Mouse (Mus musculus) left cerebral cortex, postnatal 14 days (tissue): ENCODE results near the gene Vmn1r21. TPM values are rescaled to one million over a fixed set of nuclear protein-coding genes. Genes with fewer than 3 reads are reported as not detected.
"Not testable (repeated sequence)": the region's sequence is repeated elsewhere in the genome, so short reads cannot be mapped to it uniquely, and the experiment has no call there.

Experiments
- DNase-seq, 2 experiments: peaks; one replicate each; pipeline ENCODE4 v3.0.0; 2021 to 2022; ENCODE audit warnings: low spot score in 2 of 2, mixed read lengths in 1 of 2
- intact Hi-C: fragments of 180-260 bp; cut with DNase I; formaldehyde crosslinking; loops from one replicate; pipeline ENCODE4 v1.15.1; 2025
- long read RNA-seq, 2 experiments: library from polyadenylated mRNA; stranded (forward); transcript quantifications; one replicate each; pipeline ENCODE4 v2.0.0; 2021
- total RNA-seq, 2 experiments: library from RNA; stranded (reverse); gene quantifications; 2 replicates each; pipeline ENCODE4 v1.2.3; 2021

Gene Vmn1r21
- total RNA-seq, result not detected
- long read RNA-seq, experiment 1, result 0 reads
- long read RNA-seq, experiment 2, result 0 reads

DNA sequence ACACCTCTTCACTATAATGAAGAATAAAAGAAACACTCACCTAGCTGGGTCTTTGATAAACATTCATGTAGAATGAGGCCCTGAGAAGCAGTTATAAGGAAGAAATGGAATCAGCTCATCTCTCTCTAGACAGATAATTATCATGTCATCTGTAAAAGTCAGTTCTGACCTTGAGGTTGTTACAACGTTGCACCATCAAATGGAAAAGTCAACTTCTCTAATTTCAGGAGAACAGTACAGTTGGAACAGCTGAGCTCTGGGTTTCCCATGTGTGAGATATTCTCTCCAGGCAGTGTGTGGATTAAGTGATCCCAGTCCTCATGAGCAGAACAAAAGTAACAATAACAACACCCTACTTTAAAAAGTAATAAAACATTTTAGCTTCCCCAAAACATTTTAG lies at the start of gene Vmn1r21:
Vmn1r21 (minus strand) TSS at position 58 of the 400 bp plus-strand sequence.
- intact Hi-C loops, result no loop called here
- no peak for DNase-seq

DNA sequence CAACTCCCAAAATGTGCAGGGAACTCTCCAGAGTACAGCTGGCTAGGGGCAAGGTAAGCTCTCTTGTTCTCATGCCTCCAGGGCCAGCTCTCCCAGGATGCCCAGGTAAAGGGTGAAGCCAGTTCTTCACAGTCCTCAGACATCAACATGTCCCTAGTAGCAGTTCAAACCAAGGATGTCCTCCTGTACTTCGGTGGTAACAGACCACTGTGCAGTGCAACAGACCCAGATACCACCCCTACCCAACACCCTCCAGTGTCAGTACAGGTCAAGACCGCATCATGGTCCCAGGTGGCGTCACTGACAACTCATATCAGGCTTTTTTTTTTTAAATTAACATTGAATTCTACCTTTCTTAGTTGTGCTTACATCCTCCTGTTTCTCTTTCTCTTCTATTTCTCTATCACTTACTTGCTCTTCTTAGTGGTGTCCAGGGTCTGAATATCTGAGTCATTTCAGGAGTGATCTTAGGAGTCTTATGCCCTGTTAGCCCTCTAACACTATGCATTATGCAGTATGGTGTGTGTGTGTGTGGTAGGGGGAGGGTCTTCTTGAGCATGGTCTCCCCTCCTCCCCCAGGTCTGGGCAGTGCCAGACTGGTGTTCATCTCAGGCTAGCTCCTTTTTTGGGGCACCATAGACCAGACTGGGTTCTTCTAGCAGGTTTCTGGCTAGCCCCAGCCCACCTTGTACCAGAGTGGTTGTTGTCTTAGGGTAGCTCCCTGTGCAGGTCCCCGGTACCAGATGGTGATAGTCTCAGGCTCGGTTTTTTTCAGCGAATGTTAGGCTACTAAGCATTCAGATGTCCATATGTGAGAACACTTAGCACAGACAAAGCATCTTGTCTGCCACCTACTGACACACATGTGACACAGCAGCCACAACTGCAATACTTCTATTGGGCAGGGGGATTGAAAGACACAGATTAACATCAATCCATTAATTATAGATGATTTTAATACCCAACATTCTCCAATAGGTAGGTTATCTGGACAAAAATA lies 9.2 kb upstream of the Vmn1r21 start:
- intact Hi-C loops, result loop anchor here (5.0 kb wide), 2 partner anchors 117 to 287 kb away; no protein-coding TSS in a partner anchor
- DNase-seq, result peak; percentile 42 to 47

DNA sequence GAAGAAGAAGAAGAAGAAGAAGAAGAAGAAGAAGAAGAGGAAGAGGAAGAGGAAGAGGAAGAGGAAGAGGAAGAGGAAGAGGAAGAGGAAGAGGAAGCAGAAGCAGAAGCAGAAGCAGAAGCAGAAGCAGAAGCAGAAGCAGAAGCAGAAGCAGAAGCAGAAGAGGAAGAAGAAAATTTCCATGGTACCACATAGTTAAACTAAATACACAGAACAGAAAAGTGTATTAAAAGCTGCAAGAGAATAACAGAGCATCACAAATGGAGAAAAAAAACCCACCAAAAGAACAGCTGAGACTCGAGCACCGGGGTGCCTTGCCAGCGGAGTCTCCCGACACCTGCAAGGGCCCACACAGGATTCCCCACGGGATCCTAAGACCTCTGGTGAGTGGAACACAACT lies 1.0 kb upstream of the Vmn1r21 start:
- DNase-seq, intact Hi-C loops: not testable (repeated sequence)

DNA sequence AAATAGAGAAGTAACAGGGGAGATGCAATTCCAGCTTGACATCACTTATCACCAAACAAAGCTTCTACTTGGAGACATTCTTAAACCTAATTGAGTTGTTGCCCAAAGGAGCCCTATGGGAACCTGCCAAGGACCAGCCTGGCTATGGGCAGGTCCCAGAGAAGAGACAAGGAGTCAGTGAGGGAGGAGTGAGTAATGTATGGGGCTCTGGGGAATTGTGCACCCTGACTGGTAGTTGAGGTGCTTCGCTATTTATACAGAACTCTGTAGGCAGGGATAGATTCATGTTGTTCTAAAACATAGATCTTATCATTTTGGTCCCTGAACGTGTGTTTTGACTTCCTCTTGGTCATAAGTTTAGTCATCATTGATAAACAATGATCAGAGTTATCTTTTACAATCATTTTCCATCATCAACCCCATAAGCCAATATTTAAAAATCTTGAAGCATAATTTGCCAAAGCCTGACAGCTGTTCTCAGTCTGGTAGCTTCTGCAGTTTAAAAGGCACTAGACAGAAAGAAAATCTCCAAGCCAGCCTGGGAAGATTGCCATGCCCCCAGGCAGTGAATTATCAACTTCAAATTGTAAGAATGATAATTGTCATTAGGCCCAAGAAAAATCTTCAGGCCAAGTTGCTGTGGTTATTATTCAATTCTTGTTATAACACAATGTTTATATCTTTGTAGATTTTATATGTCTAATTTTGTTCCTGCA lies 10.3 kb downstream of the Vmn1r21 start:
- DNase-seq, result peak in 1 of 2 experiments; percentile 32
- intact Hi-C loops, result no loop called here

DNA sequence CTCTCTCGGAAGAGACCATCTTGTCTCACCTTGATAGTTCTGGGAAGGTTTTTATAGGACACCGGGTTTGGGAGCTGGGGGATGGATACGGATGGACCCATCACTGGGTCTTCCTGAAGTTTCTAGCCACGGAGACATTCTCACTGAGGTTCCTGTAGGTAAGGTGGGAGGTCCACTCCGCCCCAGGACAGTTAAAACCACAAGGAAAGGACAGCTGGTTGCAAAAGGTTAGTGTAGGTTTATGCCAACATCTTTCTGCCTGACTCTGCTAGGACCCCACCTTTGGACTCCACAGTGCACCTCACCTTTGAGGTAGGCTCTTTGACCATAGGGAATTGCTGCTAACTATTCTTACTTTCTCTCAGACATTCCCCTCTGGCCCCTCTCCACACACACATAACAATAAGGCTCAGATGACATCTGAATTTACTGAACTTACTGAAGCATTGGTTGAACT lies 24.9 kb downstream of the Vmn1r21 start:
- intact Hi-C loops, result loop anchor here (10.0 kb wide), 2 partner anchors 120 to 1020 kb away; partner anchors contain the start of gene Lancl2

DNA sequence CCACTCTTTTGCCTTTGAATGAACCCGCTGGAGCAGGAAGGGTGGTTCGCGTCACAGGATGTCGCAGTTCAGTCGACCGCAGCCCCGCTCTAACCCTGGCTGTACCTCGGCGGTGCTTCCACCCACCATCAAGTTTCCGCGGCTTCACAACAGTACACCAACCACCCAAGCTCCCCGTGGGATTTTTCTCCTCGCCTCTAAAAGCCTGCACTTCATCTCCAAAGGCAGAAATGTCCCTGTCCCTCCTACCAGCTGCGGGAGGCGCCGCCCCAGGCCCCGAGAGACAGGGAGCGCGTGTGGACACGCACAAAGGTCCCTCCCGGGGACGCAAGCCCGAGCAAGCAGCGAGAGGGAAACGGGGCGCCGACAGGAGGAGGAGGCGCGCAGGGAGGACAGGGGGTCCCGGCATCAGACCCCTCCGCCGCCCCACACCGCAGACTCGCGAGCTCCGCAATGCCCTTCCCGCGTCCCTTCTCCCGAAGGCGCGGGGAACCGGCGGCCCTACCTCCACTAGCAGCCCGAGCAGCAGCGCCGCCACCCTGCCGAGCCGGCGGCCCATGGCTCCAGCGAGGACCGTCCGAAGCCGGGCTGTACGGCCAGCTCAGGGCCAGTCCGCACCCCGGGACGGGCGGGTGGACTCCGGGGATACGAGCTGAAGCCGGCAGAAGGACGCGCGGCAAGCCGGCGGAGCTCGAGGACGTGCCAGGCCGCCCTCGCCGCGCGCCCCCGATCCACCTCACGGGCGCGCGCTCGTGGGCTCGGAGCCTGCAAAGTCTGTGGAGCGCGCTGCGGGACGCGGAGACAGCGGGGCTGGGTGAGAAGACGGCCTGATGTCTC lies 25.5 kb downstream of the Vmn1r21 start, which contains the start of gene Vopp1:
Vopp1 (minus strand) TSS at position 738 of the 837 bp plus-strand sequence.
- peak; percentile 73 to 74 for DNase-seq
- intact Hi-C loops, result loop anchor here (10.0 kb wide), 2 partner anchors 120 to 1020 kb away; partner anchors contain the start of gene Lancl2

More for the DNA sequence above, 24.9 kb downstream of the Vmn1r21 start:
- DNase-seq, result no peak

GRCm38 (mm10) chr6:57823461-57823860 lies 26.7 kb downstream of the Vmn1r21 start:
- intact Hi-C loops, result loop anchor here (10.0 kb wide), 2 partner anchors 119 to 1019 kb away; partner anchors contain the start of gene Lancl2
- DNase-seq, result no peak

DNA sequence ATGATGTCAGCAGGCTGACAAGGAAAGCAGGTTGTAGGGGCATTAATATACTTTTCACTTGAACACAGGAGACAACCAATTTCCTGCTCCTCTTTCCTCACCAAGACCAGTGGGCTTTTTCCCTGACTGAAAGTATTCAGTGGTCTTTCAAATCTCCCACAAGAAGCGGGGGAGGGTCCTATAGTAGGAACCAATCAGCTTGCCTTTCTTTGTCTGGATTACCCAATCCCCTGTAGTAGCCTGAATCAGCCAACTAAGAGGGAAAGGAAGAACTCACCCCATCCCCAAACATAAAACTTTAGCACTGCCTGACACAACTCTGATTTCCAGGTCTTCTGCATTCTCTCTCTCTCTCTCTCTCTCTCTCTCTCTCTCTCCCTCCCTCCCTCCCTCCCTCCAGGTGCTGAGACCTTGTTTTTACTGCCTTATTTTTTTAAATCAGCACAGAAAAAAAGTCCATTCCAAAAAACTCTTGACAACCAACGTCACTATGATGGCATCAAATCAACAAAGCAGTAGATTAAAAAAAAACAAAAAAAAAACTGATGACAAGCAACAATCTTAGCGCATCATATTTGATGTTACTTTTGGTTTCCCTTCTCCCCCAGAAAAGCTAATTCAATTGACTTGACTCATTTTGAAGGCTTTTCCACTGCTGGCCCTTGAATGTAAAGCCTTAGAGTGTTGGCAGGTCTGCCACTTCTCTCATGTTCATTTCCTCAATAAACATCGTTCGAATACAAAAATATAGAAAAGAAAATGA lies 27.3 kb downstream of the Vmn1r21 start:
- intact Hi-C loops, result loop anchor here (10.0 kb wide), 2 partner anchors 118 to 1018 kb away; partner anchors contain the start of gene Lancl2
- DNase-seq, result no peak

DNA sequence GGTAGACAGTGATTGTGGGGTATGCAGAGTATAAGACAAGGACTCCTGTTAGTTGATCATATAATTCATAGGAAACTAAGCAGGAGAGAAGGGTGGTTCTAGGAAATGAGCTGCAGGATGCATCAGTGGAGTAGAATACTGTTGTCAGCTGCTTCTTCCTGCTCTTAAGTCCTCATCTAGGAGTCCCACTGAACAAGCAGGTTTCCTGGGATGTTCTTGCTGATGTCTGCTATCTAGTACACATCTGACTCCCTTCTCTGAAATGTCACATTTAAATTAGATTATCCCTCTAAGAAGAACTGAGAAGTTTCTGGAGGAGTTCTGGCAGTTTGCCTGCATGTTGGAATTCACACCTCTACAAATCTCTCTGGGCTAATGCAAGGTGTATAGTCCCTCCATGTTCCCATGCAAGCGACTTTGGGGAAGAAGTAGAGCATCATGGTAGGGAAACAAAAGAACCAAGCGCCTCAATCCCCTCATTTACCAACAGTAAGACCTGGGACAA lies 35.7 kb downstream of the Vmn1r21 start:
- DNase-seq, result peak; percentile 39 to 42
- intact Hi-C loops, result no loop called here

- intact Hi-C loops, result no loop called here
Measured at GRCm38 (mm10) chr6:57811748-57812730, 38.1 kb downstream of the Vmn1r21 start.

GRCm38 (mm10) chr6:57805218-57806069 lies 44.7 kb downstream of the Vmn1r21 start:
- DNase-seq, result no peak
- intact Hi-C loops, result no loop called here

More at GRCm38 (mm10) chr6:57811748-57812730, 38.1 kb downstream of the Vmn1r21 start:
- no peak for DNase-seq

DNA sequence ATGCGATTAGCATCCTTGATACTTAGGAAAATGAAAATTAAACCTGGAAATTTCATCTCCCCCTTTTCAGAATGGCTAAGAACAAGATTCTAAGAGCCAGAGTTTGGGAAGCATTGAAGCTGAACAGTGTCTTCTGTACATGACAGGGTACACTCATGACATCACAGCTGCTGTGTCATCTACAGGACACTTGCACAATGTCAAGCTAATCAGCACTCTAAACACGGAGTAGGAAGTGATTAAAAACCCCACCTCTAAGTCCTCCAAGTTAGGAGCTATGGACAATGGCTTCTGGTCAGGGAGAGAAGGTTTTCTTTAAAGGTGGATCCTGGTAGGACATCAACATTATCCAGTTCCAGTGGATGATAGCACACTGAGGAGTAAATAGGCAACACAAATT lies 47.0 kb downstream of the Vmn1r21 start:
- intact Hi-C loops, result no loop called here
- no peak for DNase-seq

DNA sequence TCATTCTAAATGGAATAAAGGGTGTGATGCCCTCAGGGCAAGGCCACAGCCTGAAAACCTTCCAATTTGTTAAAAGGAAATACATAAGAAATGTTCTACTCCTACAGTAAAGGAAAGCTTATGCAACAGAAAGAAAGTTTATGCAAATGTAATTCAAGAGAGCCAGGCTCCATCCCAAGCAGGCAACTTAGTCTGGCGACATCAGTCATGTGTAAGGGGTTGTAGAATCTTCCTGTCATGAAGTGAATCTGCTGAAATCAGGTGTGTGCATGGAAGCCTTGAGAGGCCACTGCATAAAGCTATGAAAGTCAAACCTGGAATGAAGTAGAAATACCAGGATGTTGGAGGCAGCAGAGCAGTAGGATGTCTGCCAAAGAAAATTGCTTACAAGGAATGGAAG lies 51.2 kb downstream of the Vmn1r21 start:
- intact Hi-C loops, result no loop called here
- DNase-seq, result peak; percentile 15 to 38

DNA sequence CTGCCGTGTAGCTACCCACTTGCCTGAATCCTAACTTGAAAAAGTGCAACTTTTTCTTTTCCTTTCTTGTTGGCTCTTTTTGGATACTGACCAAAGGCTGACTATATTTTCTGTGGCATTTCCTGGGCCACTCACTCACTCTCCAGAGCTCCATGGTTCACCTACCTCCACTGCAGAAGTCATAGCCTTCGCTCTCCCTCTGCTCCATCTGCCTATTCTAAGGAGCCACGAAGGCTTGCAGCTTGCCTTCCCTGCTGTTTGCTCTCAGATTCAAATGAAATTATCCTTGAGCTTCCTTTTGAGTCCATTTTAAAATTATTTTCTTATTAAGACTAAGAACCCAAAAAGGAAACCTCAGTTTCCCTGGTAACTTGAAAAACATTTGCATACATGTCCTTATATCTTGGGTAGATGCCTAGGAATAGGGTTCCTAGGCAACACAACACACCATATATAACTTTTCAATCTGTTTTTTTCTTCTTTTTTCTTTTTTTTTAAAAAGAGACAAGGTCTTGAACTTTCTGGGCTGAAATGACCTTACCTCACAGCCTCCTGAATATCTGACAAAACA lies 53.2 kb downstream of the Vmn1r21 start:
- peak in 1 of 2 experiments; percentile 30 for DNase-seq

GRCm38 (mm10) chr6:57795835-57796234 lies 54.3 kb downstream of the Vmn1r21 start:
- intact Hi-C loops, result no loop called here
- DNase-seq, result no peak

More for the DNA sequence above, 53.2 kb downstream of the Vmn1r21 start:
- intact Hi-C loops, result no loop called here
